Mouse (Mus musculus) CD4-positive, CD25-positive, alpha-beta regulatory T cell, adult 9 weeks (primary cell): Measurements from ENCODE around the gene Tmub2. TPM values are rescaled to one million over a fixed set of nuclear protein-coding genes. Genes with fewer than 3 reads are reported as not detected.

Experiments
- polyA plus RNA-seq: library from polyadenylated mRNA; unstranded; fragments of 100-300 nt; shearing (Covaris generic); gene quantifications from one replicate; pipeline ENCODE4 v1.2.1, GENCODE M21; 2017

Gene Tmub2
- 66.1 TPM for polyA plus RNA-seq

GRCm38 (mm10) chr11:102284501-102285094 is at the start of gene Tmub2:
Gene Tmub2 (plus strand): TSS chr11:102284931.

GRCm38 (mm10) chr11:102248630-102249230 is 36.0 kb upstream of the Tmub2 start, which contains the start of gene BC030867:
Gene BC030867 (plus strand): TSS chr11:102248882.

GRCm38 (mm10) chr11:102268520-102269244 is 16.0 kb upstream of the Tmub2 start, which contains the start of gene Asb16:
Gene Asb16 (plus strand): TSS chr11:102268743.

GRCm38 (mm10) chr11:102296491-102297472 is 12.1 kb downstream of the Tmub2 start, which contains the start of gene Atxn7l3:
Gene Atxn7l3 (minus strand): TSS chr11:102296631.

GRCm38 (mm10) chr11:102319410-102319792 is 34.7 kb downstream of the Tmub2 start, which contains the start of gene Ubtf:
Gene Ubtf (minus strand): TSS chr11:102319742.

Other genes with a start within 250 kb of the Tmub2 start
- not detected for gene Cd300lg, start 243.4 kb upstream of the Tmub2 start, polyA plus RNA-seq
- gene Mpp2, start 196.4 kb upstream of the Tmub2 start, polyA plus RNA-seq = 5.1 TPM
- not detected for gene Ppy, start 183.6 kb upstream of the Tmub2 start, polyA plus RNA-seq
- gene Pyy, start 177.1 kb upstream of the Tmub2 start, polyA plus RNA-seq = not detected
- gene Nags, start 139.4 kb upstream of the Tmub2 start, polyA plus RNA-seq = not detected
- 18.5 TPM for gene Tmem101, start 128.5 kb upstream of the Tmub2 start, polyA plus RNA-seq
- gene Lsm12, start 99.6 kb upstream of the Tmub2 start, polyA plus RNA-seq = 52.4 TPM
- 52.7 TPM for gene G6pc3, start 95.3 kb upstream of the Tmub2 start, polyA plus RNA-seq
- gene Hdac5, start 54.8 kb upstream of the Tmub2 start, polyA plus RNA-seq = 17.5 TPM
- gene BC030867, start 36.0 kb upstream of the Tmub2 start, polyA plus RNA-seq = 1.1 TPM
- not detected for gene Asb16, start 16.2 kb upstream of the Tmub2 start, polyA plus RNA-seq
- gene Atxn7l3, start 11.7 kb downstream of the Tmub2 start, polyA plus RNA-seq = 9.2 TPM
- 71.5 TPM for gene Ubtf, start 34.8 kb downstream of the Tmub2 start, polyA plus RNA-seq
- gene Slc4a1, start 81.3 kb downstream of the Tmub2 start, polyA plus RNA-seq = 0.79 TPM
- 15.9 TPM for gene Rundc3a, start 108.5 kb downstream of the Tmub2 start, polyA plus RNA-seq
- 32.8 TPM for gene Slc25a39, start 123.0 kb downstream of the Tmub2 start, polyA plus RNA-seq
- gene Grn, start 145.4 kb downstream of the Tmub2 start, polyA plus RNA-seq = 52.2 TPM
- not detected for gene Fam171a2, start 162.8 kb downstream of the Tmub2 start, polyA plus RNA-seq
- gene Itga2b, start 185.2 kb downstream of the Tmub2 start, polyA plus RNA-seq = 2.0 TPM